Comparison of ENCODE assay signal across 18 mouse cellular contexts in genomic region chr5:118967718-118968117, GRCm38 (mm10).
A peak's percentile ranks its signal among the peaks of the same experiment; 100 is the strongest.
DNase-seq lines count a peak whose midpoint lies in the region; ATAC-seq and TF ChIP-seq lines count a peak whose summit lies in the region.
"Had no signal": no experiment of that assay in that cellular context is flagged by ENCODE, and none has a peak within 500 bp of the region (broad histone marks: within the 10 kb centered on the region; RNA-seq: fewer than 3 reads in every experiment).

No protein-coding gene starts in this region.

- H3K36me3 ChIP-seq in heart, embryonic 12.5 days, result no peaks in the 10 kb centered on the region
- no peaks in the 10 kb centered on the region for H3K36me3 ChIP-seq in heart, postnatal 0 days (replicated peaks; ENCODE audit: control insufficient read depth, insufficient read depth, low read length)
- H3K36me3 ChIP-seq in kidney, adult 2 months (ENCODE audit: control insufficient read depth, insufficient read depth, low read length), result no peaks in the 10 kb centered on the region
- H3K36me3 ChIP-seq in forebrain, embryonic 16.5 days (ENCODE audit: control insufficient read depth, insufficient read depth), result no peaks in the 10 kb centered on the region
- no peaks in the 10 kb centered on the region for H3K36me3 ChIP-seq in hindbrain, embryonic 10.5 days
- H3K36me3 ChIP-seq: G1E; liver, embryonic 12.5 days; neural tube, embryonic 12.5 days had no signal

- H3K27me3 ChIP-seq in heart, embryonic 12.5 days (replicated peaks), result peaks cover 6% of the 10 kb centered on the region; the same call in 1 of the 2 replicates
- no peaks in the 10 kb centered on the region for H3K27me3 ChIP-seq in heart, postnatal 0 days (ENCODE audit: control insufficient read depth, insufficient read depth, low read length)
- H3K27me3 ChIP-seq in kidney, adult 2 months (replicated peaks; ENCODE audit: control insufficient read depth, insufficient read depth, low read length), result no peaks in the 10 kb centered on the region
- no peaks in the 10 kb centered on the region for H3K27me3 ChIP-seq in forebrain, embryonic 16.5 days (replicated peaks; ENCODE audit: control insufficient read depth, insufficient read depth, low read length)
- peaks cover 7% of the 10 kb centered on the region for H3K27me3 ChIP-seq in hindbrain, embryonic 10.5 days (ENCODE audit: insufficient read depth, poor library complexity, severe bottlenecking)
- H3K27me3 ChIP-seq: neural tube, embryonic 12.5 days had no signal

- no peak overlapping the region for H3K4me3 ChIP-seq in heart, embryonic 12.5 days
- H3K4me3 ChIP-seq in heart, postnatal 0 days (ENCODE audit: low read depth, low read length), result no peak overlapping the region
- H3K4me3 ChIP-seq in kidney, adult 2 months (ENCODE audit: insufficient read depth, low read depth, low read length), result no peak overlapping the region
- H3K4me3 ChIP-seq in forebrain, embryonic 16.5 days (replicated peaks; ENCODE audit: low read length), result no peak overlapping the region
- H3K4me3 ChIP-seq in hindbrain, embryonic 10.5 days, result no peak overlapping the region
- H3K4me3 ChIP-seq: liver, embryonic 12.5 days; neural tube, embryonic 12.5 days had no signal

- peak; percentile 39 for DNase-seq in heart, adult 8-10 months (ENCODE audit: low spot score)
- no peak for DNase-seq in heart, postnatal 0 days (ENCODE audit: low spot score)
- peak; percentile 60 for DNase-seq in kidney, adult 2 months
- peak; percentile 29 to 65 for DNase-seq in kidney, postnatal 25 days
- no peak for DNase-seq in hindbrain, embryonic 10.5 days (ENCODE audit: low spot score)
- no peak for DNase-seq in right cerebral cortex, postnatal 25 days
- DNase-seq: adrenal gland, adult 2 months; cerebellum, adult 2 months; forebrain, postnatal 0 days; layer of hippocampus, postnatal 36 days; left cerebral cortex, postnatal 4 days; thymus, postnatal 25 days had no signal

- no peaks in the 10 kb centered on the region for H3K9me3 ChIP-seq in heart, embryonic 12.5 days (replicated peaks)
- H3K9me3 ChIP-seq in heart, postnatal 0 days (replicated peaks; ENCODE audit: control insufficient read depth, low read length), result no peaks in the 10 kb centered on the region
- H3K9me3 ChIP-seq in forebrain, embryonic 16.5 days (ENCODE audit: control insufficient read depth, low read length), result no peaks in the 10 kb centered on the region
- no peaks in the 10 kb centered on the region for H3K9me3 ChIP-seq in hindbrain, embryonic 10.5 days
- H3K9me3 ChIP-seq: liver, embryonic 12.5 days; neural tube, embryonic 12.5 days had no signal

- WGBS in heart, embryonic 12.5 days, result 62% methylated on average over 11 of the region's 11 CpGs
- WGBS in heart, postnatal 0 days, result 44% methylated on average over 11 of the region's 11 CpGs
- 17% methylated on average over 11 of the region's 11 CpGs for WGBS in kidney, adult 2 months
- WGBS in forebrain, embryonic 16.5 days, result 84% methylated on average over 11 of the region's 11 CpGs
- 85% methylated on average over 11 of the region's 11 CpGs for WGBS in hindbrain, embryonic 10.5 days

- no peak for TF ChIP-seq POLR2A in kidney, adult 2 months (IDR thresholded peaks at IDR 0.05; ENCODE audit: low read depth, low read length)

- TF ChIP-seq CTCF in heart, postnatal 0 days (IDR thresholded peaks at IDR 0.05; ENCODE audit: low read depth), result no peak
- TF ChIP-seq CTCF in kidney, adult 2 months (conservative IDR thresholded peaks at IDR 0.05; ENCODE audit: insufficient read depth, insufficient read length, low read depth, low read length), result no peak

- no peak for ATAC-seq in heart, embryonic 12.5 days (ENCODE audit: insufficient number of reproducible peaks, low FRiP score)
- ATAC-seq in heart, postnatal 0 days (ENCODE audit: insufficient read depth, low read depth), result peak; percentile 11; the same call in 1 of the 2 replicates
- no peak for ATAC-seq in forebrain, embryonic 16.5 days
- ATAC-seq: forebrain, postnatal 0 days; liver, embryonic 12.5 days; lung, postnatal 0 days had no signal

- no peaks in the 10 kb centered on the region; the same call in 1 of the 2 replicates for H3K4me1 ChIP-seq in heart, embryonic 12.5 days (replicated peaks)
- no peaks in the 10 kb centered on the region for H3K4me1 ChIP-seq in heart, postnatal 0 days (ENCODE audit: control insufficient read depth, insufficient read depth)
- no peaks in the 10 kb centered on the region for H3K4me1 ChIP-seq in kidney, adult 2 months (ENCODE audit: control insufficient read depth, insufficient read depth, low read length)
- H3K4me1 ChIP-seq in forebrain, embryonic 16.5 days (replicated peaks; ENCODE audit: control insufficient read depth, insufficient read depth, low read length), result no peaks in the 10 kb centered on the region
- H3K4me1 ChIP-seq in hindbrain, embryonic 10.5 days (replicated peaks), result no peaks in the 10 kb centered on the region
- H3K4me1 ChIP-seq: liver, embryonic 12.5 days; neural tube, embryonic 12.5 days had no signal

- no peak for TF ChIP-seq EP300 in heart, postnatal 0 days (IDR thresholded peaks at IDR 0.05; ENCODE audit: low read depth)

- H3K4me2 ChIP-seq in heart, embryonic 12.5 days, result no peak overlapping the region
- no peak overlapping the region for H3K4me2 ChIP-seq in heart, postnatal 0 days (ENCODE audit: low read depth, low read length)
- no peak overlapping the region for H3K4me2 ChIP-seq in forebrain, embryonic 16.5 days (ENCODE audit: low read length)
- H3K4me2 ChIP-seq: liver, embryonic 12.5 days; neural tube, embryonic 12.5 days had no signal

- no peak overlapping the region for H3K9ac ChIP-seq in heart, embryonic 12.5 days
- no peak overlapping the region for H3K9ac ChIP-seq in heart, postnatal 0 days (replicated peaks; ENCODE audit: low read depth, low read length)
- no peak overlapping the region for H3K9ac ChIP-seq in forebrain, embryonic 16.5 days (replicated peaks; ENCODE audit: low read depth, low read length)
- H3K9ac ChIP-seq: forebrain, postnatal 0 days; liver, embryonic 12.5 days; neural tube, embryonic 12.5 days had no signal

- H3K27ac ChIP-seq in heart, embryonic 12.5 days (ENCODE audit: poor library complexity, severe bottlenecking), result no peak overlapping the region
- peak overlapping the region; percentile 49 for H3K27ac ChIP-seq in heart, postnatal 0 days (ENCODE audit: low read depth)
- H3K27ac ChIP-seq in kidney, adult 2 months (ENCODE audit: insufficient read depth, low read depth, low read length), result 0 out of 2 replicates have a peak overlapping the region, but pooled peaks have one; percentile 7
- H3K27ac ChIP-seq in forebrain, embryonic 16.5 days (ENCODE audit: low read length), result no peak overlapping the region
- no peak overlapping the region for H3K27ac ChIP-seq in hindbrain, embryonic 10.5 days
- H3K27ac ChIP-seq: liver, embryonic 12.5 days; neural tube, embryonic 12.5 days had no signal

Comparison
In these comparisons a context has a peak if more than half of its experiments do, and no peak if none do; other contexts are left out.
1. DNase-seq: peak in heart, adult 8-10 months (single experiment), kidney, adult 2 months (single experiment) and kidney, postnatal 25 days (2 of 2); none in heart, postnatal 0 days (single experiment), hindbrain, embryonic 10.5 days (single experiment) and right cerebral cortex, postnatal 25 days (single experiment).
2. H3K27ac ChIP-seq: peak in heart, postnatal 0 days (single experiment) and kidney, adult 2 months (single experiment); none in heart, embryonic 12.5 days (single experiment), forebrain, embryonic 16.5 days (single experiment) and hindbrain, embryonic 10.5 days (single experiment).